Mouse (Mus musculus): Measurements from ENCODE around the gene Kif21a.

Kif21a gene

GRCm38 (mm10) chr15:90960831-90961554 is 88.8 kb downstream of the Kif21a start:
- in situ Hi-C loops (cut with MboI; ENCODE audit: low sequenced_read_pairs), result no loop called here

- in situ Hi-C loops (cut with MboI; ENCODE audit: low sequenced_read_pairs), result no loop called here
Measured at GRCm38 (mm10) chr15:90951383-90951782, 98.4 kb downstream of the Kif21a start.

GRCm38 (mm10) chr15:90938469-90938868 is 111.3 kb downstream of the Kif21a start:
- in situ Hi-C loops (cut with MboI; ENCODE audit: low sequenced_read_pairs), result no loop called here

- in situ Hi-C loops (cut with MboI; ENCODE audit: low sequenced_read_pairs), result no loop called here
Measured at GRCm38 (mm10) chr15:90935579-90935978, 114.2 kb downstream of the Kif21a start.

- in situ Hi-C loops (cut with MboI; ENCODE audit: low sequenced_read_pairs), result no loop called here
Measured at GRCm38 (mm10) chr15:90931451-90931850, 118.3 kb downstream of the Kif21a start.

GRCm38 (mm10) chr15:90929043-90929442 is 120.7 kb downstream of the Kif21a start:
- in situ Hi-C loops (cut with MboI; ENCODE audit: low sequenced_read_pairs), result no loop called here

GRCm38 (mm10) chr15:90896480-90896879 is 153.3 kb downstream of the Kif21a start:
- in situ Hi-C loops (cut with MboI; ENCODE audit: low sequenced_read_pairs), result no loop called here

- in situ Hi-C loops (cut with MboI; ENCODE audit: low sequenced_read_pairs), result no loop called here
Measured at GRCm38 (mm10) chr15:90887466-90887865, 162.3 kb downstream of the Kif21a start.
